Mouse (Mus musculus) c-Kit-positive CD71-positive TER-119-positive erythroid progenitor cells, embryonic 14.5 days (primary cell): ENCODE measurements around the gene Was.
"Not testable (repeated sequence)": the region's sequence is repeated elsewhere in the genome, so short reads cannot be mapped to it uniquely, and the experiment has no call there.

Experiments used
- DNase-seq: peaks from one replicate; pipeline ENCODE4 v3.0.0-alpha.2; 2013; ENCODE audit warnings: low spot score

Was gene

DNA sequence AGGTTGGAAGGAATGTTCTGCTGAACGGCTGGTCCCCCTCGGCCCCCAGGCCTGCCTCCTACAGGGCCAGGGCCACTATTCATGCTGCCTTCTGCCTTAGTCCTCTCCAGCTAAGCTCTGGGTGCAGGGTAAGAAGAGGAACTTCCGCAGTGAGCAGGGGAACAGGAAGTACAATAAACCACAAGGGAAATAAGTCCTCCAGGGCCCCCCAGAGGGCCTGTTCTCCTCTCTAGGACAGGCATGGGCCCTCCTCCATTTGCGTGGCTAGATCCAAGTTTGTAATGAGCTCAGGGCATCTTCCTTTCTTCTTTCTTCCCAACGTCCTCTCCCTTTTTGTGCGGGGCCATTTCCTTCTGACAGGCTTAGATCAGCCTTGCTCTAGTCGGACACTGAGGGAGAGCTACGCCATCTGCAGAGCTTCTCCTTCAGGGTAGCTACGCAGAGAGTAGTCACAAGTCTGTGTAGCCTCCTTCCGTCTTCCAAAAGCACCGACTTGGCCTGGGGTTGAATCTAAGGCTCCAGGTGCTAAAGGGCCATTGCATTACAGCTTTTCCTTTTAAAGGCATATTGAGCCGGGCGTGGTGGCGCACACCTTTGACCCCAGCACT is at the start of gene Was:
Gene Was (minus strand): TSS at position 153 of the 608 bp plus-strand sequence.
- no peak for DNase-seq

DNA sequence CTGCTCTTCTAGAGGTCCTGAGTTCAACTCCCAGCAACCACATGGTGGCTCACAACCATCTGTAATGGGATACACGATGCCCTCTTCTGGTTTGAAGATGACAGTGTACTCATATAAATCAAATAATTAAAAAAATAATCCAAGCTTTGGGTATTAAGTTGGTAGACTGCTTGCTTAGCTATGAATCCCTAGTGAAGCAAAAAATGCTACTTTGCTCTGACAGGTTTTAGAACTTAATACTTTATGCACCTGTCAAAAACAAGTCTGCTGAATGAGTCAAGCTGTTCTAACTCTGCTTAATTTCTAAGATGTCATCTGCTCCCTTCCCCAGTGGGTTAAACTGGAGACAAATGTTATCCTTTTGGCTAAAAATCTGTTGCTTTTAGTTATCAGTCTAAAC is 49.2 kb upstream of the Was start:
- no peak for DNase-seq

DNA sequence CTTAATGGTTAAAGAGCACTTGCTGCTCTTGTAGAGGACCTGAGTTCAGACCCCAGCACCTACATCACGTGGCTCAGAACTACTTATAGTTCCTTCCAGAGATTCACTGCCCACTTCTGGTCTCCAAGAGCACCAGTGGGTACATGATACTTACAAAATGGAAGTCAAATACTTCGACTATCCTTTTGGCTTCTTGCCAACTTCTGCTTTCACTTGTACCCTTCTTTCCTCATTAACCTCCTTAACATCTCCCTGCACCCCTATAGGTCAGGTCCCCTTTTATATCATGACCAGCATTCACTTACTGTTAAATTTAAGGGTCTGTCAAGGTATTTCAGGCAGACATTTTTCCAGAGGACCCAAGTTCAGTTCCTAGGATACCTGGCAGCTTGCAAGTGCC is 45.6 kb upstream of the Was start:
- DNase-seq, result no peak

DNA sequence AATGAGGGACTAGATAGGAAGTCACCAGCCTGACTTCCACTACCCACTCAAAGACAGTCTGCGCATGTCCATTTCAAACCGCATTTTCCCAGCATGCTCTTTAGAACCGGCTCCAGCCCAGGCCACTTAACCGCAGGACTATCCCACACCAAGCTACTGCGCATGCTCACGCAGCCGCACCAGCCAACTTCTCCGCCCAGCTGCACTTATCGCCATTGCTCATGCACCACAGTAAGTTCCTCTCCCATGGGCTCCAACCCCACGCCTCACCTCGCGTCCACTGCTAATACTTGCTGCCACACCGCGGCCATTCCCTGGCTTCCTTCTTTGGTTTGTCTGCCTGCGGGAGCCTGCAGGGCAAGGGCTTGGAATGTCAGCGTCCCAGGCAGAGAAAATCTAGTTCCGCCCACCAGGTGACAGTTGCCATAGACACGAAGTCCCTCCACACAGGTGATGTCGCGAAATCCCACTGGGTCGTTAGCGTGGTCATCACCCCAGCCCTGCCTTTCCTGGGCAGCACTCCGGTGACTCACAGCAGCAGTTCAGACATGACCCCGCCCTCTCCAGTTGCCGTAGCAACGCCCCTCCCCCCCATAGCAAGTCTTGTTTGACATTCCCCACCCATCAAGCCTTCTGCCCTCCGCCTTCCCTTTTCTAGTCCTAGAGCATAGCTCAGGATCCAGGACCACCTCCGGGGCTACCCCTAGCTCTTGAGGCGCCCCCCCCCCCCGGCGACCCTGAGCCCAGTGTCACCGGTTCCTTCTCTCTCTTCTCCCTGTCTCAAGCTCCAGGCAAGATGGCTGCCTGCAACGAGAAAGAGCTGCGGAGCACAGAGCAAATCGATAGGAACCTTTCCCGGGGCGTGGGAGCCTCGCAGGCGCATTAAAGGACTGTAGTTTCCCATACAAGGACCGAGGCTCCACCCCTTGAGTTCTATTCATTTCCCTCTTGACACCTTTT is 42.0 kb upstream of the Was start, which contains the start of gene Wdr13:
Gene Wdr13 (minus strand): TSS at position 876 of the 960 bp plus-strand sequence.
- peak; percentile 87 for DNase-seq

DNA sequence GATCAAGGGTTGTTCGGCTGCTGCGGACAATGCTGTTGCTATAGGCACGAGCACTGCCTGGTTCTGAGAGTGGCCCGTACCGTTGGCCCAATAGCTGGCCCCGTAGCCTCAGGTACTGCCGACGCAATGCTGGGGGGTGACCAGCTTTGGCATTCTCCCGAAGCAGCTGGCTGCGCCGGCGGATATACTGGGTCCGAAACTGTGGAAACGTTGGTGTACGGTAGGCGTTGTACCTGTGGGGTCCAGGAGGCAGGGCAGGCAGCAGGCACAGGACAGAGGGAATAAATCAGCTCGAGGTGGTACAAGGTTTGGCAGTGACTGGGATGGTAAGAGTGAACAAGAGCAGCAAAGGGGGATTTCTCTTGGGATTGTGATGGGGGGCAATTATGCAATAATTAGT is 41.1 kb upstream of the Was start:
- DNase-seq, result no peak

DNA sequence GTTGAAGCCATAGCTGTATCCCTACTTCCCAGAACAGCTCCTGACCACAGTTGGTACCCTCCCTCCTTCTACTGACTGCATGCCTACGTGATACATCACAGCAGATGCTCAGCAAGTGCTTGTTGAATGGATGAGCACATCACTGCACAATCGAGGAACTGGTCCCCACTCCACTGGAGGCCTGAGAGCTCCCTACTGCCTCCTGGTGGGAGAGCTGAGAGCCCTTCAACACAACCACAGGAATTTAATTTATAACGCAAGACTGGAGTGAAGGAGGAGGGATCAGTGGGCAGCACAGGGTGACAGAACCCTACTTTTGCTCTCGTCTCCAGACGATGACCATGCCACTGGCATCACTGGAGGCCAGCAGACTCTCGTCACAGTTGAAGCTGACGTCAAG is 34.9 kb upstream of the Was start:
- no peak for DNase-seq

DNA sequence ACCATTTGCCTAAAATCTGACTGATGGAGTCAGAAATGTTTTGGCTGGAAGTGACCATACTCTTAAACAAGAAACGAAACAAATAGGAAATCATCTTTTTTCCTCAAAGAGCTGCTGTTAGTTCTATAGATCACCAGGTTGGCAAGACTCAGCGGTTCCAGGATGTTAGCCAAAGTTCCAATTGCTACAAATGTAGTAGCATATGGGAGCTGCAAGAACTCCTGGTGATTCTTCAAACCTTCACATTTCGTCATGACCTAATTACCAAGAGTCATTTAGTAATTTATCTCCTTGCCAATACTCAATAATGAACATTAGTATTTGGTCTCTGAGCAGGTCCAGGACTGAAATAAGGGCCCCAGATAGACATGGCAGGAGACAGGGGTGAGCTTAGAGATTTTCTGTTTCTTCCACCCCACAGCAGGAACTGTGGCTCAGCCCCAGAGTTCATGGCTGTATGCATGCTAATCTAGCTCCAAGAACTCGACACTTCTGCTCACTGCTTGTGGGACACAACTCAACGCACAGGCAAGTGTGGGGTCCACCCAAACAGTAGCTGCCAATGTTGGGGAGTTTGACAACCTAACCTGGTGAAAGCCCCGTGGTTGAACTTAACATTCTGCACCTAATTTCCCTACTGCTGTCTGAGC is 33.6 kb upstream of the Was start:
- DNase-seq, result no peak

DNA sequence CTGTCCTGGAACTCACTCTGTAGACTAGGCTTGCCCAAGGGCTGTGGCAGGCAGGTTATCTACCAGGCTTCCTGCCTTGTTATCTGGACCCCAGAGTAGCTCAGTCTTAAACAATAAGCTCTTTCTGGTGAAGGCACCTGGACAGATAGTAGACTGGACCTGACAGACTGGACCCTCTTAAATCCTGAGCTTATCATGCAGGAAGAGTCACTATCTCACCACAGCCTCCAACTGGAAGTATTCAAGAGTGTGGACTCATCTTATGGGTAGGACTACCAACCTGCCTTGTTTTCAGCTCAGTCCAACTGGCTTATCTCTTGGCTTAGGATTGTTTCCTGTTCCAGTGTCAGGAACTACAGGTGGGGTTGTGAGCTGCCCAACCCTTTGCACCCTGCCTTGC is 27.0 kb upstream of the Was start:
- no peak for DNase-seq

DNA sequence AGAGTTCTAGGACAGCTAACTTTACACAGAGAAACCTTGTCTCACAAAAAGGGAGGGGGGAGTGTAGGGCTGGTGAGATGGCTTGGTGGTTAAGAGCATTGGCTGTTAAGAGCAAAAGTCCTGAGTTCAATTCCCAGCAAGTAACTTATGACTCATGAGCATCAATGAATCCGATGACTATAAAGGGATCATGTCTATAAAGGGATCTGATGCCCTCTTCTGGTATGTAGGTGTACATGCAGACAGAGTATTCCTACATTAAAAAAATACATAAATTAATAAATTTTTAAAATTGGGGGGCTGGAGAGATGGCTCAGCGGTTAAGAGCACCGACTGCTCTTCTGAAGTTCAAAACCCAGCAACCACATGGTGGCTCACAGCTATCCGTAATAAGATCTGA is 25.0 kb upstream of the Was start:
- no peak for DNase-seq

DNA sequence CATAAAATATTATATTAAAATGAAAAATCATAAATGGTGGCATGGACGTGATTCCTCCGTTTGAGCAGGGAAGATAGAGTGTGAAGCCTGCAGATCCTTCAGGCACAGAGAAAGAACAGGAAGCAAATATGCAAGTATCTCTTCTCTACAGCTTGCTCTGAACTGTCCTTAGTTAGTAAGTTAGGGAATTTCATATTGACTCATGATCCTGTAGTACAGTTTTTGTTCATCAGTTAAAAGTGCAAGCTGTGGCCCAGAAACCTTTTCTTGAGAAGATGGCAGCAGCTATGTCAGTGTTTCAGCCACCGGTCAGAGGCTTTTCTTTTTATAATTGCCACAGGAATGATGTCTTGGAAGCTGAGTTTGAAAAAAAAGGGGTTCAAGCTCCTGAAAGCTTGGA is 14.7 kb upstream of the Was start:
- DNase-seq, result no peak

DNA sequence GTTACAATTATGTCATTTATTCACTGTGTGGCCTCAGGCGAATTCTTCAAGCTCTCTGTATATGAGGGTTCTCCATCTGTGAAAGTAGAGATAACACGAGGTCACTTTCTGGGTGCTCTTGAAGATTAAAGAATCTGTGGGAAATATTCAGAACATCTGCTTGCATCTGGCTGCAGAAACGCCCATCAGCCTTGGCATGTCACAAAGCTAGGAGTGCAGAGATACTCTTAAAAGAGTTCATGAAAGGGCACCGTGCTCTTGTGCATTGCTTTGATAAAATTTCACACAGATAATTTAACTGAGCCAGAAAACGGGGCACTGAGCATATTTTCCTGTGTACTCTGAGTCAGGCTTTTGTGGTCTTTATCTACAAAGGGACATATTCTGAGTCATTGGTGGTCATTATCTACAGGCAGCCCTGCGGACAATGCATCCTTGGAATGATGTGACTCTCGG is 11.9 kb upstream of the Was start:
- peak; percentile 73 for DNase-seq

DNA sequence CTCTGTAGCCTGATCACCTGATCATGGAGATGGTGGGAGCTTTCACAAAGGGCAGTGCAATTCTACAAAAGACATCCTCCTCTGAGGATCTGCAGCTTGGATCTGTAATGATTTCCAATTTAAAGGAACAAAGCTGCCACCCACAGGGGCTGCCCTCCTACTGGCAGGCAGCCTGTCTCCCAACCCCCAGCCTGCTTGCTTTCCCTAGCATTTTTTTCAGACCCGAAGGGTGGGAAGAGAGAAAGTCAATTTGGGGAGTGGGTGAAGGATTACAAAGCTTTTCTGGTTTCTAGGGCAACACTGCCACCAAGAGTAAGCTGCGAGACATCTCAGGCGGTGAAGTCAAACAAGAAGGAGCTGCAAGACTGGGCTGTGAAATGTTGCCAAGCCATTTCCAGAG is 10.7 kb upstream of the Was start:
- no peak for DNase-seq

DNA sequence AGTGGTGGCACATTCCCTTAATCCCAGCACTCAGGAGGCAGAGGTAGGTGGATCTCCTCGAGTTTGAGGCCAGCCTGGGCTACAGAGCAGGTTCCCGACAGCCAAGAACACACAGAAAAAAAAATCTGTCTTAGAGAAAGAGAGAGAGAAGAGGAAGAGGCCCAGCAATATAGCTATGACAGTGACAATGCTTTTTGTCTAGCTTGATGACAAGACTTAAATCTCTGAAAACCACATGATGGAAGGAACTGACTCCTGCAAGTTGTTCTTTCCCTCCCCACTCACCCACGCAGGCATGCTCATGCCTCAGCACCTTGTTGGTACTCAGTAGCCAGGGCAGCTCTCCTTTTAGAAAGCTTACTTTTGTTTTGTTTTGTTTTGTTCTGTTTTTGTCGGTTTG is 9.1 kb upstream of the Was start:
- no peak for DNase-seq

DNA sequence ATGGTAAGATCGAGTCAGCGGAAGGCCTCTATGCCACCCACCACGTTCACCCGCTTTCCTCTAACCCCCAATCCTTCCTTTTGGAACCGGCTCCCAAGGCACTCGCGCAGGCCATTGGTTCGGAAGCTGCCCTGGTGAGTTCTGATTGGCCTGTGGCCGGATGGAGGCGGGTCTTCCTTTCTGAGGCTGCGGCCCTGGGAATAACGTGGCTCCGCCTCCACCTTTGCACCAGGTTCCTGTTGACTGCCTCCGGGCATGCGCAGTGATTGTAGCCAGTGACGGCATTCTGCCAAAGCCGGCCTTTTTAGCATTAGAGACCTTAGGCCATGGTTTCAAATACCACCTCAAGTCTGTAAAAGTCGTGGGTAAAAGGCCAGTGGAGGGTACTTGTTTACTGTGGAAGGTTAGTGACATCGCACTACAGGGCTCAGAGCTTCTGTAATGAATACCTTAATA is 6.5 kb upstream of the Was start:
- peak; percentile 92 for DNase-seq

DNA sequence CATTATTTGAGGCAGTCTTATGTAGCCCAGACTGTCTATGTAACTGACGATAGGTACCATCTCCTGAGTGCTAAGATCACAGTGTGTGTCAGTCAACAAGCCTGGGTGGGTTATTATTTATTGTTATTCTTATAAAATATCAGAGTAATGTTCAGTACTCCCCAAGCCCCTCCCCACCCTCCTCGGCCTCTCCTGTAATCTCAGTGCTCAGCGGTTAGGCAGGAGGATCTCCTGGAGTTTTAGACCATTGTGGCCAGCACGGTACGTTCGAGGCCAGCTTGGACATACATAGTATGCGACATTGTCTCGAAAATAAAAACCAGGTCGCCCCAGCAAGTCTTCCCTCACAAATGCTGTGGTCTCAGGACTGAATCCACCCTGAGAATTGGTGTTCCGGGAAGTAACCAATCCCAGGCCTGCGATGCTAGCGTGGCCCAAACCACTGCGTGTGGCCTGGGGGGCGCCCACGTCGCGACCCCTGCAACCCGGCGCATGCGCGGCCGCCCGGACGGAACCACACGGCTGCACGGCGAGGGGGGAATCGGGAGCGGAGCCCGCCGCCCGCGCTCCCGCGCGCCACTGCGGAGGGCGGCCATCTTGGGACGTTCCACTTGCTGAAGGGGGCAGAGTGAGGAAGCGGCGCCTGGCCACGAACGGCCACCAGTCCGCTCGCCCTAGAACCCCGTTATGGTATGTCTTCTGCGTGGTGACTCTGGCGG is 5.9 kb upstream of the Was start:
- DNase-seq, result not testable (repeated sequence)

DNA sequence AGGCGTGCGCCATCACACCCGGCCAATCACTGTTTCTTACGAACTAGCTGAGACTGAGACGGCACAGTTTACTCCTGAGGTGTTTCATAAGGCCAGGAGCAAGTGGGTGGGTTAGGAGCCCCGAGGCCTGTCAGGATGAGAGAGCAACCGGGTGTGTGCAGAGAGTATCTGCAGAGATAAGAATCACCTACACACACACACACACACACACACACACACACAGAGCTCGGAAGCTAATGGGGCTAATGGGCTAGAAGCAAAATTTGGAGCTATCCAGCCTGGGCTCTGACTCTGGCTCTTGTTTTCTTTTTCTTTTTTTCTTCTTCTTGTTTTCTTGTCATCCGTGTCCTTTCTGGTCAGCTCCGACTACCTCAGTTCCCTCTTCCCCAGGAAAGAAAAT is 5.2 kb upstream of the Was start:
- DNase-seq, result no peak

DNA sequence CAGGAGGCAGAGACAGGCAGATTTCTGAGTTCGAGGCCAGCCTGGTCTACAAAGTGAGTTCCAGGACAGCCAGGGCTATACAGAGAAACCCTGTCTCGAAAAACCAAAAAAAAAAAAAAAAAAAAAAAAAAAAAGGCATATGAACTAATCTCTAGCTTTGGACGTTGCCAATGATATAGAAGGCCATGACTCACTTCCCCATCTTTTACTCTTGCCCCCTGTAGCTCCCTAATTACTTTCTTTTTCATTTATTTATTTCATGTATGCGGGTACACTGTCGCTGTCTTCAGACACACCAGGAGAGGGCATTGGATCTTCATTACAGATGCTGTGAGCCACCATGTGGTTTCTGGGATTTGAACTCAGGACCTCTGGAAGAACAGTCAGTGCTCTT is 653 bp upstream of the Was start:
- DNase-seq, result not testable (repeated sequence)

DNA sequence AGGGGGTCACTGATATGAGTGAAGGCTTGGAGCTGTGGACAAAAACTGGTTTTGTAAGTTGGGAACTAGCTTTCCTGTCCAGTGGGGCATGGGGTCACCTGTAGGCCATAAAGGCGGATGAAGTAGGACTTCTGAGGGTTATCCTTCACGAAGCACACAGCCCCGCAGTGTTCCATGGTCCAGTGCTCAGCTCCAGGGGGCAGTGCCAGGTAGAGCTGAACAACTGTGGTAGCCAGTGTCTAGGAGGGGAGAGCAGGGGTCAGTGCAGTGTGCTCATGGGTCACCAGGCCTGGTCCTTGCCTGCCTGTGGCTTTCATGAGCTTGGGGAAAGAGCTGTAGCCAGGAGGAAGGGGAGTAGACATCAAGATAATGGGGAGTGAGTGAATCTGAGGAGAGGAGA is 552 bp downstream of the Was start:
- no peak for DNase-seq

DNA sequence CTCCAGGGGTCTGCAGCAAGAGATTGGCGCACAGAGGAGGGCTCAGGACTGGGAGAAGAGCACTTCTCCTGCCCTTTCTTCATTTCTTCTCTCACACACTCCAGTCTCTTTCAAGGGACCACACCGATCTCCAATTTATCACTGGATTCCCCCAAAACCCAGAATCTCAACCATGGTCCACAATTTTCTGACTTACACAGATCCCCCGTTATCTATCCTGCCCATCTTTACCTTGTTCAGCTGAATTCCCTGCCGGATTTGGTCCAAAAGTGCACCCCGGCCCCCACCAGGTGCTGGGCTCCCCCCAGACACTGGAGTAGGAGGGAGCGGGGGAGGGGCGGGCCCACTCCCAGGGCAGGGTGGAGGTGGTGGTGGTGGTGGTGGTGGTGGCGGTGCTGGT is 4.7 kb downstream of the Was start:
- no peak for DNase-seq

DNA sequence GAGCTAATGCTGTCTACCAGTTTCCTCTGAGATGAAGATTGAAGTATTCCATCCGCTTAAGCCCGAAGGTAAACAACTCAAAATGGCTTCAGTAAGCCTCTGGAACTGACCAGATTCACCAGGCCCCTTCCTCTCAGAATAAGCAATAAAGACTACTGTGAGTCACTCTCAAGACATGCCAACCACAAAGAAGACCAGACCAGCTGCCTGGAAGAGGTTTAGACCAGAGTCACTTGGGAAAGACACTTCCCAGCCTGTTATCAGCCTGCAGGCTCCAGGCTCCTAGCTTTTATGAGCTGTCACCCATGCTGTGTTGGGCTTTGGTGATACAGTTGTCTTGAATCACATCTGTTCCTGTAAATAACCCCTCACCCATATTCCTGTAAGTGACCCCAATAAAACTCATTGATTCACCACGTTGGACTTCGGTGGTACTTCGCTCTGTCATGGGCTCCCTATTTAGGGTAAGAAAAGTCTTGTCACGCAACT is 5.5 kb downstream of the Was start:
- DNase-seq, result no peak

DNA sequence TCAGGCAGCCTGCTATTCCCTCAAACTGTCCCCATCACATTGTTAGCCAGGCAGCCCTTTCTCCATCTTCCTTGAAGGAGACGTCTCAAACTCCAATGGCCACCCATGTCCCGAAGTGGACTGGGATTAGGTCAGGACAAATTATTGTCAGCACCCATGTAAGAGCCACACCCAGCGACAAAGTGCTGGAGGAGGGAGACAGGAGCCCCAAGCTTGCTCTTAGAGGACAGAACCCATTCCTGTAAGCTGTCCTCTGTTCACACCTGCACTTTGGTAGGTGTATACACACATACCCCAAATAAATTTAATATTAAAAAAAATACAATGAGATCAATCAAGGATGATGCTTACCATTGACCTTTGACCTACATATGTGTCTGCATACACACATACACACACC is 15.2 kb downstream of the Was start:
- peak; percentile 28 for DNase-seq

DNA sequence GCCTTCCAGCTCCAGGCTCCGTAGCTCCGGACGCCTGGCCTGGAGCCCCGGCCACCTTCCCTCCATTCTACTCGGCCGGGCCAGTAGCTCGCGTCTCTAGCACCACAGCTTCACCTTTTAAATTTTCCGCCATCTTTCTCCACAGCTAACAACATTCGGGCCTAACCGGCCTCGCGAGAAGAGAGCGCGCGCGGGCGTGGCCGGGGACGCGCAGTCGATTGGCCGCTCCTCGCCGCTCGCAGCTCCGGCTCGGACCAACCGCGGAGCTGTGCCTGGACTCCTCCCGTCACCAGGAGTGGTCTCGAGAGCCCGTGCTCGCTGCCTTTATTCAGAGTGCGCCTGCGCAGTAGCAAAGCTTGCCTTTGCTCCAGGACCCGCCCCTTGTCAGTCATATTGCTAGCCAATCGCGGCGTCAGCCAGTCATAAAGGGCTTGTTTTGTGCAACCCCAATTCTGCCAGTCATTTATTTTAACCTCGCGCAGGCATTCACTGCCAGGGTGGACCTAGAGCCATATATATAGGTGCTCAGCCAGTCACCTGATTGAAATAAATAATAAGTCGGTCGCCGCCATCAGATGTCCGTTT is 15.8 kb downstream of the Was start, which contains the start of gene Suv39h1:
Gene Suv39h1 (minus strand): TSS at position 331 of the 585 bp plus-strand sequence.
- DNase-seq, result peak; percentile 89
